Mouse (Mus musculus) CH12.LX (cell line): ENCODE measurements around the gene Tspyl2. TPM values are rescaled to one million over a fixed set of nuclear protein-coding genes. Genes with fewer than 3 reads are reported as not detected.
"Not testable (repeated sequence)": the region's sequence is repeated elsewhere in the genome, so short reads cannot be mapped to it uniquely, and the experiment has no call there.

Experiments used
- DNase-seq: peaks from one replicate; pipeline ENCODE4 v3.0.0-alpha.2; 2013; ENCODE audit errors: extremely low read depth
- H3K27ac ChIP-seq: 2 replicates; pipeline ENCODE4 v1.5.1; 2012; ENCODE audit warnings: low read depth, mild to moderate bottlenecking, control low read depth, moderate library complexity; ENCODE audit not compliant: insufficient read depth
- H3K27me3 ChIP-seq: replicated peaks from 2 replicates; pipeline ENCODE3; 2012; ENCODE audit warnings: inconsistent platforms
- H3K36me3 ChIP-seq, 2 experiments: replicated peaks in 1 of 2; 2 replicates each; pipeline versions ENCODE3 to v1.6.1; 2012; ENCODE audit warnings: inconsistent platforms in 1 of 2, low read length in 1 of 2, mild to moderate bottlenecking in 1 of 2, mixed read lengths in 1 of 2, moderate library complexity in 1 of 2; ENCODE audit not compliant: control insufficient read depth in 1 of 2, insufficient read depth in 1 of 2
- H3K4me1 ChIP-seq, 2 experiments: 2 replicates each; pipeline ENCODE4 v1.6.1; 2012; ENCODE audit warnings: inconsistent platforms in 1 of 2, moderate library complexity in 1 of 2; ENCODE audit not compliant: insufficient read depth in 2 of 2, control insufficient read depth in 1 of 2
- H3K4me2 ChIP-seq: 2 replicates; pipeline ENCODE4 v1.6.1; 2012; ENCODE audit warnings: low read depth, mild to moderate bottlenecking, control low read depth; ENCODE audit not compliant: poor library complexity, insufficient read depth, severe bottlenecking
- H3K4me3 ChIP-seq, 3 experiments: fragments of 150-350 bp in 1 of 3; sonication (generic) in 1 of 3; replicated peaks in 1 of 3; 2 replicates each; pipeline versions ENCODE3 to v1.5.1; 2011 to 2012; ENCODE audit warnings: low read depth in 2 of 3, low read length in 2 of 3, mild to moderate bottlenecking in 2 of 3, moderate library complexity in 2 of 3, control low read depth in 1 of 3, improper control_type of control experiment in 1 of 3, inconsistent platforms in 1 of 3, mixed read lengths in 1 of 3; ENCODE audit not compliant: poor library complexity in 1 of 3
- H3K79me2 ChIP-seq: replicated peaks from 2 replicates; pipeline ENCODE4 v1.6.1; 2012; ENCODE audit warnings: mild to moderate bottlenecking, moderate library complexity; ENCODE audit not compliant: control insufficient read depth, poor library complexity, insufficient read depth, severe bottlenecking; ENCODE audit errors: extremely low read depth
- H3K9ac ChIP-seq: 2 replicates; pipeline ENCODE4 v1.6.1; 2012; ENCODE audit warnings: low read depth, mild to moderate bottlenecking, control low read depth, moderate library complexity; ENCODE audit not compliant: insufficient read depth
- H3K9me3 ChIP-seq: replicated peaks from 2 replicates; pipeline ENCODE3; 2012; ENCODE audit warnings: low read length, inconsistent platforms, mixed read lengths
- CHD2 ChIP-seq: IDR thresholded peaks from 2 replicates; pipeline ENCODE4 v1.6.1; 2011; ENCODE audit warnings: low read length, improper control_type of control experiment
- CTCF ChIP-seq, 2 experiments: IDR thresholded peaks in 1 of 2; conservative IDR thresholded peaks in 1 of 2; 2 replicates each; pipeline ENCODE4 v1.5.1; 2011 to 2012; ENCODE audit warnings: low read depth in 2 of 2, low read length in 2 of 2, improper control_type of control experiment in 1 of 2, inconsistent platforms in 1 of 2, mild to moderate bottlenecking in 1 of 2, moderate library complexity in 1 of 2
- HCFC1 ChIP-seq: IDR thresholded peaks from 2 replicates; pipeline ENCODE4 v1.6.1; 2012; ENCODE audit warnings: low read depth, mild to moderate bottlenecking, inconsistent platforms, low read length, improper control_type of control experiment
- NRF1 ChIP-seq: IDR thresholded peaks from 2 replicates; pipeline ENCODE4 v1.6.1; 2014; ENCODE audit warnings: low read depth, mild to moderate bottlenecking, inconsistent platforms, low read length, improper control_type of control experiment, moderate library complexity
- POLR2AphosphoS2 ChIP-seq: IDR thresholded peaks from 2 replicates; pipeline ENCODE4 v1.6.1; 2011; ENCODE audit warnings: low read depth, low read length, improper control_type of control experiment
- SIN3A ChIP-seq: IDR thresholded peaks from 2 replicates; pipeline ENCODE4 v1.6.1; 2012; ENCODE audit warnings: low read length, improper control_type of control experiment, inconsistent platforms
- TBP ChIP-seq: conservative IDR thresholded peaks from 2 replicates; pipeline ENCODE4 v1.6.1; 2011; ENCODE audit warnings: low read depth, low read length, improper control_type of control experiment
- dilution Hi-C: fragments of 300-500 bp; cut with MboI; formaldehyde crosslinking; loops from 2 replicates; pipeline ENCODE4 v1.14.3; 2020; ENCODE audit warnings: low sequenced_read_pairs; ENCODE audit not compliant: extremely low pct_unique_long_range_greater_than_20kb, extremely low pct_ligation_motif_present
- in situ Hi-C: fragments of 300-500 bp; cut with MboI; formaldehyde crosslinking; loops from 3 replicates; pipeline ENCODE4 v1.14.3; 2019; ENCODE audit warnings: low sequenced_read_pairs, low pct_ligation_motif_present, low pct_unique_long_range_greater_than_20kb, mixed read lengths
- polyA plus RNA-seq: library from polyadenylated mRNA; unstranded; fragments of >175 nt; gene quantifications from 2 replicates; pipeline ENCODE4 v1.2.1, GENCODE M21; 2012; ENCODE audit warnings: low read depth; ENCODE audit not compliant: insufficient read length
- total RNA-seq, 2 experiments: library from RNA; depleted of rRNA; stranded (reverse); fragments of 300-350 nt in 1 of 2; fragments of >200 nt in 1 of 2; gene quantifications; 2 replicates each; pipeline ENCODE4 v1.2.3; 2012 to 2014

Tspyl2 gene
- total and polyA plus RNA-seq, 3 experiments = 16.5 to 37.1 (median 18.0) TPM

DNA sequence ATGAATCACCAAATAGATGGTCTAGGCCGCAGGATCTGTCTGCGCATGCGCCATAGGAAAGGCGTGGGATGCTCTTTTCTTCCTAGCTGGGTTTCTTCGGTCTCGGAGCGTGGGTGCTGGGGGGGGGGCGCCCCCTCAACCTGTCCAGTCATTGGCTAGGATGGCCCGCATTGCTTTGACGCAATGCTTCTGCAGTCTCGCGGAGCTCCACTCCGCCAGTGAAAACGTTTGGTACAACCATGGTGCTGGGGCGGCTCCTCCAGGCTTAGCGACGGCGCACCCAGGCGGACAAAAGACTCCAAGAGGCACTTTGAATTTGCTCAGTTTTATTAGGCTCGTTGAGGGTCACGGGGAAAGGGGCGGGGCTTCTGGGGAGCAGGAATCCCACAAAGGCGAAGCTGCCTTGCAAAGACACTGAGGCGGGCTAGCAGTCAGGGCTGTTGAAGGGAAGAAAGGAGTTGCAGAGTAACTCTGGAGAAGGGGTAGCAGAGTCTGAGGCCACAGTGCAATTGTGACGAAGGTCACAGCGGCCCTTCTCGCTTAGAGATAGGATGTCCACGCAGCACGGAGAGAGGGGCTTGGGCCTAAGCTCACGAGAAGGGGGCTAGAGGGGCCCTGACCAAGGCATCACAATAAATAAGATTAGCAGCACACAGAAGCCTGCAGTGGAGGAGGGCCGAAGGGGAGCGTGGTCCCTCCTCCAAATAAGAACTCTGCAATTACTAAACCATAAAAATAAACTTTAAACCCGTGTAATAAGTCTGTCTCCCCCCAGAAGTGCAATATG, 5.5 kb downstream of the Tspyl2 start:
- H3K4me2 ChIP-seq = no peak overlapping the region
- H3K27me3 ChIP-seq = no peaks in the 10 kb centered on the region
- no peak overlapping the region for H3K9ac ChIP-seq
- no peak overlapping the region for H3K4me3 ChIP-seq
- H3K4me1 ChIP-seq = peaks cover 0 to 14% of the 10 kb centered on the region in 2 experiments; a peak in 1 of 4 replicates
- in situ Hi-C loops = no loop called here
- no peak for TF ChIP-seq SIN3A
- TF ChIP-seq NRF1 = peak; percentile 74
- TF ChIP-seq CTCF (conservative IDR thresholded peaks at IDR 0.05 in 1 of 2, IDR thresholded peaks at IDR 0.05 in 1 of 2; ENCODE audit: low read depth in 2 of 2, low read length in 2 of 2) = no peak
- TF ChIP-seq POLR2AphosphoS2 = 0 out of 2 replicates have a peak, but pooled peaks have one; percentile 33
- peak; percentile 52 for TF ChIP-seq HCFC1
- peak; percentile 59 for TF ChIP-seq CHD2
- TF ChIP-seq, all 38 proteins: peak for 4
- Histone ChIP-seq H3K36me3 (peaks cover 17 to 41% of the 10 kb centered on the region in 2 experiments), H3K79me2 (no peaks in the 10 kb centered on the region), H3K9me3 (no peaks in the 10 kb centered on the region), H3K27ac (no peak overlapping the region)
- dilution Hi-C loops = no loop called here
- DNase-seq = peak; percentile 73

GRCm38 (mm10) chrX:152336123-152336522, 6.1 kb downstream of the Tspyl2 start:
- H3K9ac ChIP-seq, H3K4me3 ChIP-seq: not testable (repeated sequence)

GRCm38 (mm10) chrX:152329400-152329799, 12.8 kb downstream of the Tspyl2 start:
- H3K4me3 ChIP-seq, DNase-seq, H3K79me2 ChIP-seq, H3K4me1 ChIP-seq, in situ Hi-C loops, H3K9ac ChIP-seq, dilution Hi-C loops, H3K27ac ChIP-seq, H3K9me3 ChIP-seq, H3K27me3 ChIP-seq, H3K4me2 ChIP-seq, H3K36me3 ChIP-seq: not testable (repeated sequence)
- peak; percentile 75; the same call in 1 of the 2 replicates for TF ChIP-seq TBP

More at GRCm38 (mm10) chrX:152336123-152336522, 6.1 kb downstream of the Tspyl2 start:
- dilution Hi-C loops, H3K4me2 ChIP-seq, H3K27me3 ChIP-seq, DNase-seq, H3K9me3 ChIP-seq, in situ Hi-C loops, H3K79me2 ChIP-seq, H3K27ac ChIP-seq: not testable (repeated sequence)
- peaks cover 17 to 41% of the 10 kb centered on the region in 2 experiments for H3K36me3 ChIP-seq
- H3K4me1 ChIP-seq = peaks cover 0 to 13% of the 10 kb centered on the region in 2 experiments; a peak in 1 of 4 replicates
